Mouse (Mus musculus) kidney, postnatal 0 days (tissue): Measurements from ENCODE around the gene Prelp. TPM values are rescaled to one million over a fixed set of nuclear protein-coding genes. Genes with fewer than 3 reads are reported as not detected.

Source experiments
- ATAC-seq: fragments of 200-750 bp; cut with Nextera tagmentation; replicated peaks from 2 replicates; pipeline ENCODE4 v1.8.0; 2017; ENCODE audit warnings: low read depth, moderate number of reproducible peaks, moderate TSS enrichment, moderate library complexity; ENCODE audit not compliant: low FRiP score
- DNase-seq: peaks from one replicate; pipeline ENCODE4 v3.0.0-alpha.2; 2016; ENCODE audit warnings: low spot score
- H3K27ac ChIP-seq: fragments of 300-500 bp; sonication (generic); 2 replicates; pipeline ENCODE4 v1.5.1; 2014; ENCODE audit warnings: mild to moderate bottlenecking
- H3K27me3 ChIP-seq: fragments of 300-500 bp; sonication (generic); 2 replicates; pipeline ENCODE4 v1.6.1; 2014; ENCODE audit warnings: low read length, mixed read lengths; ENCODE audit not compliant: insufficient read depth
- H3K36me3 ChIP-seq: fragments of 300-500 bp; sonication (generic); 2 replicates; pipeline ENCODE4 v1.6.1; 2014; ENCODE audit warnings: low read length, mixed read lengths; ENCODE audit not compliant: insufficient read depth
- H3K4me1 ChIP-seq: fragments of 300-500 bp; sonication (generic); replicated peaks from 2 replicates; pipeline ENCODE4 v1.6.1; 2014; ENCODE audit warnings: antibody characterized with exemption, low read length, mixed read lengths; ENCODE audit not compliant: insufficient read depth
- H3K4me2 ChIP-seq: fragments of 300-500 bp; sonication (generic); 2 replicates; pipeline ENCODE4 v1.6.1; 2014; ENCODE audit warnings: mild to moderate bottlenecking, low read length, moderate library complexity, mixed read lengths
- H3K4me3 ChIP-seq: fragments of 300-500 bp; sonication (generic); replicated peaks from 2 replicates; pipeline ENCODE4 v1.5.1; 2014; ENCODE audit warnings: low read depth, low read length
- H3K9ac ChIP-seq: fragments of 300-500 bp; sonication (generic); 2 replicates; pipeline ENCODE4 v1.6.1; 2014; ENCODE audit warnings: low read depth, low read length
- H3K9me3 ChIP-seq: fragments of 300-500 bp; sonication (generic); replicated peaks from 2 replicates; pipeline ENCODE4 v1.6.1; 2016; ENCODE audit warnings: low read length, inconsistent platforms, mixed read lengths
- CTCF ChIP-seq: IDR thresholded peaks from 2 replicates; pipeline ENCODE4 v1.5.1; 2016; ENCODE audit warnings: antibody characterized with exemption, low read depth, mild to moderate bottlenecking, moderate library complexity
- WGBS: fragments of 180-500 bp; shearing (Covaris S2); extraction: QIAGEN DNeasy Blood & Tissue Kit; methylation state at CpG from one replicate; pipeline ENCODE4 v1.1.7; 2014; 5-methylcytosine and 5-hydroxymethylcytosine counted together
- polyA plus RNA-seq: library from polyadenylated mRNA; unstranded; fragments of >200 nt; fragmentation: Nextera tagmentation; extraction: Ambion mirVana; gene quantifications from 2 replicates; pipeline ENCODE4 v1.2.1, GENCODE M21; 2015

Gene Prelp
- polyA plus RNA-seq, 1 experiment from 2014 or later, result 2.2 TPM

GRCm38 (mm10) chr1:133953261-133953742, 32.1 kb upstream of the Prelp start:
- Histone ChIP-seq H3K27me3 (no peaks in the 10 kb centered on the region), H3K27ac (no peak overlapping the region)
- no peak; the same call in 1 of the 2 replicates for TF ChIP-seq CTCF

GRCm38 (mm10) chr1:133951598-133951997, 30.4 kb upstream of the Prelp start:
- no peaks in the 10 kb centered on the region for H3K9me3 ChIP-seq
- WGBS, result 60% methylated on average over 6 of the region's 6 CpGs
- no peak for ATAC-seq
- H3K4me1 ChIP-seq, result no peaks in the 10 kb centered on the region; the same call in 1 of the 2 replicates
- H3K4me3 ChIP-seq, result no peak overlapping the region
- no peak overlapping the region for H3K4me2 ChIP-seq
- H3K27me3 ChIP-seq, result no peaks in the 10 kb centered on the region
- no peak overlapping the region for H3K9ac ChIP-seq
- TF ChIP-seq CTCF, result no peak
- no peaks in the 10 kb centered on the region for H3K36me3 ChIP-seq
- H3K27ac ChIP-seq, result no peak overlapping the region
- DNase-seq, result no peak

More at GRCm38 (mm10) chr1:133953261-133953742, 32.1 kb upstream of the Prelp start:
- Histone ChIP-seq H3K9ac (no peak overlapping the region), H3K36me3 (no peaks in the 10 kb centered on the region), H3K4me2 (no peak overlapping the region), H3K4me3 (no peak overlapping the region), H3K9me3 (no peaks in the 10 kb centered on the region), H3K4me1 (no peaks in the 10 kb centered on the region; the same call in 1 of the 2 replicates)
- no peak for ATAC-seq
- 39% methylated on average over 9 of the region's 9 CpGs for WGBS
- no peak for DNase-seq

- no peak overlapping the region for H3K4me2 ChIP-seq
- WGBS, result 61% methylated on average over 7 of the region's 7 CpGs
- H3K9ac ChIP-seq, result no peak overlapping the region
- ATAC-seq (no peak), DNase-seq (no peak)
- TF ChIP-seq CTCF, result no peak
- H3K27me3 ChIP-seq, result no peaks in the 10 kb centered on the region
- H3K4me3 ChIP-seq, result no peak overlapping the region
- H3K9me3 ChIP-seq, result no peaks in the 10 kb centered on the region
- H3K4me1 ChIP-seq, result no peaks in the 10 kb centered on the region; the same call in 1 of the 2 replicates
- no peak overlapping the region for H3K27ac ChIP-seq
- no peaks in the 10 kb centered on the region for H3K36me3 ChIP-seq
Measured at GRCm38 (mm10) chr1:133950061-133950782, 29.0 kb upstream of the Prelp start.

GRCm38 (mm10) chr1:133945106-133945505, 23.9 kb upstream of the Prelp start:
- DNase-seq (no peak), ATAC-seq (no peak)
- TF ChIP-seq CTCF, result no peak

GRCm38 (mm10) chr1:133941904-133942303, 20.7 kb upstream of the Prelp start:
- Histone ChIP-seq H3K36me3 (no peaks in the 10 kb centered on the region), H3K4me3 (no peak overlapping the region), H3K27me3 (no peaks in the 10 kb centered on the region), H3K4me1 (no peaks in the 10 kb centered on the region), H3K9ac (no peak overlapping the region), H3K27ac (no peak overlapping the region), H3K4me2 (no peak overlapping the region), H3K9me3 (no peaks in the 10 kb centered on the region)
- DNase-seq (no peak), ATAC-seq (no peak)
- WGBS, result 64% methylated on average over 3 of the region's 3 CpGs
- TF ChIP-seq CTCF, result no peak

More at GRCm38 (mm10) chr1:133945106-133945505, 23.9 kb upstream of the Prelp start:
- H3K4me3 ChIP-seq, result no peak overlapping the region
- H3K9me3 ChIP-seq, result no peaks in the 10 kb centered on the region
- no peak overlapping the region for H3K27ac ChIP-seq
- no peaks in the 10 kb centered on the region for H3K4me1 ChIP-seq
- H3K27me3 ChIP-seq, result no peaks in the 10 kb centered on the region
- H3K36me3 ChIP-seq, result no peaks in the 10 kb centered on the region
- no peak overlapping the region for H3K9ac ChIP-seq
- no peak overlapping the region for H3K4me2 ChIP-seq
- WGBS, result 89% methylated on average over 3 of the region's 3 CpGs

GRCm38 (mm10) chr1:133941158-133941860, 20.1 kb upstream of the Prelp start:
- no peak for ATAC-seq
- no peak for DNase-seq
- Histone ChIP-seq H3K9me3 (no peaks in the 10 kb centered on the region), H3K36me3 (no peaks in the 10 kb centered on the region), H3K4me1 (no peaks in the 10 kb centered on the region), H3K9ac (no peak overlapping the region), H3K4me2 (no peak overlapping the region), H3K27me3 (no peaks in the 10 kb centered on the region), H3K4me3 (no peak overlapping the region), H3K27ac (no peak overlapping the region)
- 52% methylated on average over 11 of the region's 11 CpGs for WGBS
- no peak for TF ChIP-seq CTCF
